Mouse (Mus musculus): Measurements from ENCODE around the gene 1700029F12Rik. TPM values are rescaled to one million over a fixed set of nuclear protein-coding genes. Genes with fewer than 3 reads are reported as not detected.
"Not testable (repeated sequence)": the region's sequence is repeated elsewhere in the genome, so short reads cannot be mapped to it uniquely, and the experiment has no call there.

Gene 1700029F12Rik
- polyA plus RNA-seq, 1 experiment from 2014 or later, result not detected

GRCm38 (mm10) chr13:97067691-97068090 is 33.5 kb upstream of the 1700029F12Rik start:
- no peaks in the 10 kb centered on the region for H3K36me3 ChIP-seq (ENCODE audit: control insufficient read depth, insufficient read depth, low read length)
- no peak overlapping the region for H3K27ac ChIP-seq (ENCODE audit: low read depth, low read length)
- ATAC-seq (ENCODE audit: low read depth), result no peak
- H3K9ac ChIP-seq (replicated peaks; ENCODE audit: low read depth, low read length), result no peak overlapping the region
- H3K4me3 ChIP-seq (ENCODE audit: low read depth, low read length), result no peak overlapping the region
- no peaks in the 10 kb centered on the region for H3K9me3 ChIP-seq (ENCODE audit: control insufficient read depth, low read length)
- H3K27me3 ChIP-seq (ENCODE audit: control insufficient read depth, insufficient read depth, low read length), result no peaks in the 10 kb centered on the region; the same call in 1 of the 2 replicates
- no peaks in the 10 kb centered on the region for H3K4me1 ChIP-seq (ENCODE audit: control insufficient read depth, insufficient read depth, low read length)
- 14% methylated on average over 6 of the region's 6 CpGs for WGBS
- no peak overlapping the region for H3K4me2 ChIP-seq (ENCODE audit: low read depth, low read length)

DNA sequence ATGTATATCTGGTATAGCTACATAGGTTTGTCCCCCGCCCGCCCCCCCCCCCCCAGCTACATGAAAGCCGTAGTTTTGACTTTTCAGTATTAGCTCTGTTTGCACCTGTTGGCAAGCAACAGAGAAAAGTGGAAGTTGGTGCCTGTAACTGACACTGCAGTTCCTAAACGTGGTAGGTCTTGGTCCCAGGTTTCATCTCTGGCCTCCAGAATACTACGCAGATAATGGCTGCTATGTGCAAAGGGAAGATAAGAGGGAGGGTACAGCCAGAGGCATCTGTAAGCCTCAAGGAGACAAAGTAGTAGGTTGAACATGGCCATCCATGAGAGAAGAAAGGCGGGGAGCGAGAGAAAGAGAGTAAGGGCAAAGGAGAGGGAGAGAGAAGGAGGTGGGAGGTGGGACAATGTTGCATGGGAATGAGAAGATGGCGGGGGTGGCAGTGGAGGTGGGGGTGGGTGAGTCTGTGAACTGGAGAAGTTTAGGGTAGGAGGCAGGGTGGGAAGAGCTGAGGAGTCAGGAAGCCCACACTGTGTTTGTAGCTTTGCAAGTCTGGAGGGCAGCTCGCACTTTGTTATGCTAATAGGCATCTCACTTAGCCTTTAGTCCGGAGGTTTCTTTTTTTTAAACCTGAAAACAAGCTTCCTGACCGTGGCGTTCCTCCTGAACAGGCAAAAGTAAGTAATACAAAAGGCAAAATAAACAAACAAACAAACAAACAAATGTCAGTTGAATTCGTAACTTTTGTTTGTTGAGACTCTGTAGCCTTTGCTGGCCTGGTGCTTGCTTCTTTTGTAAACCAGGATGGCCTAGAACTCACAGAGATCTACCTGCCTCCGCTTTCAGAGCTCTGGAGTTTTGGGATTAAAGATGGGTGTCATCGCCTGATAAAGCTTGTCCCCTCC is 32.7 kb upstream of the 1700029F12Rik start, which contains the start of gene Fam169a:
Fam169a (plus strand) TSS at position 638 of the 902 bp plus-strand sequence.
- no peak for ATAC-seq (ENCODE audit: low read depth)
- Histone ChIP-seq H3K4me3 (ENCODE audit: low read depth, low read length) (no peak within 1 kb of the TSS), H3K36me3 (ENCODE audit: control insufficient read depth, insufficient read depth, low read length) (no peaks in the 10 kb centered on the region), H3K4me1 (ENCODE audit: control insufficient read depth, insufficient read depth, low read length) (no peaks in the 10 kb centered on the region), H3K4me2 (ENCODE audit: low read depth, low read length) (no peak within 1 kb of the TSS), H3K9ac (replicated peaks; ENCODE audit: low read depth, low read length) (no peak within 1 kb of the TSS), H3K27ac (ENCODE audit: low read depth, low read length) (no peak within 1 kb of the TSS), H3K9me3 (ENCODE audit: control insufficient read depth, low read length) (no peaks in the 10 kb centered on the region), H3K27me3 (ENCODE audit: control insufficient read depth, insufficient read depth, low read length) (no peaks in the 10 kb centered on the region; the same call in 1 of the 2 replicates)
- 44% methylated on average over 15 of the region's 15 CpGs for WGBS

DNA sequence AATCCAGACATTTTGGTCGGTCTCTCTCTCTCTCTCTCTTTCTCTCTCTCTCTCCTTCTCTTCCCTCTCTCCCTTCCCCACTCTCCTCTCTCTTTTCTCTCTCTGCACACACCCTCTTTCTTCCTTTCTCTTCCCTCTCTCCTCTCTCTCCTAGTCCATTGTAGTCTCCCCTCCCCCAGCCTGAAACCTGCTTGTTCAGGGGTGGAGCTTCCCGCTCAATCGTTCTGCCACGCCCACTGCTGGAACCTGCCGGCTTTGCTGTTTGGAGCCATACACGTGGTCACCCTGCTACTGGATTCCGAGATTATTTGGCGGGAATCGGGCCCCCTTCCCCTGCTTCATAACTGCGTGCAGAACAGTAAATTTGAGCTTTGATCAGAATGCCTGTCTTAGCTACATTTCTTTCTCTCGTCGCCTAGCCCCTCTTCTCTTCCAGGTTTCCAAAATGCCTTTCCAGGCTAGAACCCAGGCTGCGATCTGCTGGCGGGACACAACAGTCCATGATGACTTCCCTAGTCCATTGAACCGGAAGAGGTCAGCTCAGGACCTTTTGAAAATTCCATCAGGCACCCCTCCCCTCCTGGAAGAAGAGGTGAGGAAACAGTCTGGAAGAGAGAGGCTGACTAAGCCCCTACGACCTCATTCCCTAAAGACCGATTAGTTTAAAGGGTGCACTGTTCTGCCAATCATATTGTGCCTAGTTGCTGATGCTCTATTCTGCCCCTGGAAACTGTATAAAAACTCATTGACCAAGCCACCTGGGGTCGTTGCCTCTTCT is 30.9 kb upstream of the 1700029F12Rik start:
- not testable (repeated sequence) for H3K9me3 ChIP-seq (ENCODE audit: control insufficient read depth, low read length); H3K36me3 ChIP-seq (ENCODE audit: control insufficient read depth, insufficient read depth, low read length); H3K4me1 ChIP-seq (ENCODE audit: control insufficient read depth, insufficient read depth, low read length); H3K27ac ChIP-seq (ENCODE audit: low read depth, low read length); H3K27me3 ChIP-seq (ENCODE audit: control insufficient read depth, insufficient read depth, low read length); H3K4me3 ChIP-seq (ENCODE audit: low read depth, low read length); H3K9ac ChIP-seq (replicated peaks; ENCODE audit: low read depth, low read length); H3K4me2 ChIP-seq (ENCODE audit: low read depth, low read length); ATAC-seq (ENCODE audit: low read depth)
- WGBS, result 41% methylated on average over 18 of the region's 18 CpGs

DNA sequence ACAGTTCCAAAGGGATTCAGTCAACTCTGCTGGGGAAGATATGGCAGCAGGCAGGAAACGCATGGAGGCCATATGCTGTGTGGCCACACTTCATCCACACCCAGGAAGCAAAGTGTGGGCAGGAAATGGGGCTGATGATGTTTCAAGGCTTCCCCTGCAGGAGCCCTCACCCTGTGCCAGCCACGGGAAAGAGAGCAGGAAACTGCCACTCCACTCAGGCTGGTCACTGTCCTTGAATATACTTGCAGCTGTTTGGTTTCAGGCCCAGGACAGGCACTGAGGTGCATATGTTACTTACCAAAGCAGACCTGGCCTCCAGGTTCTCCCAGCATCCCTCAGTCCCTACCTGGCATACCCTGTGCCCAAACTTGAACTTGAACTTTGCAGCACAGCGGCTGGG is 30.3 kb upstream of the 1700029F12Rik start:
- Histone ChIP-seq H3K4me3 (ENCODE audit: low read depth, low read length) (no peak overlapping the region), H3K4me1 (ENCODE audit: control insufficient read depth, insufficient read depth, low read length) (no peaks in the 10 kb centered on the region), H3K27ac (ENCODE audit: low read depth, low read length) (no peak overlapping the region), H3K27me3 (ENCODE audit: control insufficient read depth, insufficient read depth, low read length) (no peaks in the 10 kb centered on the region), H3K9ac (replicated peaks; ENCODE audit: low read depth, low read length) (no peak overlapping the region), H3K4me2 (ENCODE audit: low read depth, low read length) (no peak overlapping the region), H3K36me3 (ENCODE audit: control insufficient read depth, insufficient read depth, low read length) (no peaks in the 10 kb centered on the region), H3K9me3 (ENCODE audit: control insufficient read depth, low read length) (no peaks in the 10 kb centered on the region)
- 62% methylated on average over 3 of the region's 3 CpGs for WGBS
- ATAC-seq (ENCODE audit: low read depth), result no peak

GRCm38 (mm10) chr13:97063431-97063830 is 29.3 kb upstream of the 1700029F12Rik start:
- Histone ChIP-seq H3K4me2 (ENCODE audit: low read depth, low read length) (no peak overlapping the region), H3K9me3 (ENCODE audit: control insufficient read depth, low read length) (no peaks in the 10 kb centered on the region), H3K27ac (ENCODE audit: low read depth, low read length) (no peak overlapping the region), H3K36me3 (ENCODE audit: control insufficient read depth, insufficient read depth, low read length) (no peaks in the 10 kb centered on the region), H3K9ac (replicated peaks; ENCODE audit: low read depth, low read length) (no peak overlapping the region), H3K27me3 (ENCODE audit: control insufficient read depth, insufficient read depth, low read length) (no peaks in the 10 kb centered on the region), H3K4me3 (ENCODE audit: low read depth, low read length) (no peak overlapping the region), H3K4me1 (ENCODE audit: control insufficient read depth, insufficient read depth, low read length) (no peaks in the 10 kb centered on the region)
- ATAC-seq (ENCODE audit: low read depth), result no peak
- 68% methylated on average over 2 of the region's 2 CpGs for WGBS

DNA sequence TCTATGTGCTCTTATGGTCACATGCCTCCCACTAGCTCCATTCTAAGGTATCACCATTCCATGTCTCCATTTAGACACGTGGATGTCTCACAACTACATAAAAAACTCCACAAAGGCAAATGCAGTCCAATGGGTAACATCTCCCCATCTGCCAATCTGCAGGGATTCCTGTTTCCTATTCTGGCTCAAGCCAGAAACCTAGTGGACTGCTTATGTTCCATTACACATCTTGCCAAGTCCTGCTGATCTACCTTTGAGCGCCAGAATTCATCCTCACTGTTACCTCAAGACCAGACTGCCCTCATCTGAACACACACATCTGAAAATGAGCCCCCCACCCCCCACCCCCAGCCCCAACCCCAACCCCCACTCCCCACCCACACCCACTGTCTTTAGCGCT is 28.0 kb upstream of the 1700029F12Rik start:
- no peak overlapping the region for H3K9ac ChIP-seq (replicated peaks; ENCODE audit: low read depth, low read length)
- no peaks in the 10 kb centered on the region for H3K36me3 ChIP-seq (ENCODE audit: control insufficient read depth, insufficient read depth, low read length)
- H3K9me3 ChIP-seq (ENCODE audit: control insufficient read depth, low read length), result no peaks in the 10 kb centered on the region
- WGBS, result 93% methylated on average over 3 of the region's 3 CpGs
- H3K27ac ChIP-seq (ENCODE audit: low read depth, low read length), result no peak overlapping the region
- no peak overlapping the region for H3K4me3 ChIP-seq (ENCODE audit: low read depth, low read length)
- H3K27me3 ChIP-seq (ENCODE audit: control insufficient read depth, insufficient read depth, low read length), result no peaks in the 10 kb centered on the region
- ATAC-seq (ENCODE audit: low read depth), result no peak
- no peak overlapping the region for H3K4me2 ChIP-seq (ENCODE audit: low read depth, low read length)
- H3K4me1 ChIP-seq (ENCODE audit: control insufficient read depth, insufficient read depth, low read length), result no peaks in the 10 kb centered on the region

DNA sequence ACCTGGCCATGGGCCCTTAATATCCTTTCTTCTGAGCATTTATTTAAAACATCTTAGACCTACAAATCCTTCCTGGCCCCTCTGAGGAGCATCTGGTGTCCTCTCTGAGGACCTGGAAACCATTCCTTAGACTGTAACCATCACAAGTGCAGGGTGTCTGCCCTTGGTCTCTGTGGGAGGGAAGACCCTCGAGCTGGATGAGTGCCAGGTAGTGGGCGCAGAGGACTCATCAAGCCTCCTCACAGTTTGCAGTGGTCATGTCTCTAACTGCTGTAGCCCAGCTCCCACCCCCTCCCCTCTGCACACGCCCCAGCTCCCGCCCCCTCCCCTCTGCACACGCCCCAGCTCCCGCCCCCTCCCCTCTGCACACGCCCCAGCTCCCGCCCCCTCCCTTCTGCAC is 26.2 kb upstream of the 1700029F12Rik start:
- ATAC-seq (ENCODE audit: low read depth), result no peak
- no peaks in the 10 kb centered on the region for H3K36me3 ChIP-seq (ENCODE audit: control insufficient read depth, insufficient read depth, low read length)
- H3K4me2 ChIP-seq (ENCODE audit: low read depth, low read length), result no peak overlapping the region
- H3K9ac ChIP-seq (replicated peaks; ENCODE audit: low read depth, low read length), result no peak overlapping the region
- 39% methylated on average over 5 of the region's 8 CpGs for WGBS
- no peaks in the 10 kb centered on the region for H3K9me3 ChIP-seq (ENCODE audit: control insufficient read depth, low read length)
- no peak overlapping the region for H3K4me3 ChIP-seq (ENCODE audit: low read depth, low read length)
- no peak overlapping the region for H3K27ac ChIP-seq (ENCODE audit: low read depth, low read length)
- H3K27me3 ChIP-seq (ENCODE audit: control insufficient read depth, insufficient read depth, low read length), result no peaks in the 10 kb centered on the region
- no peaks in the 10 kb centered on the region for H3K4me1 ChIP-seq (ENCODE audit: control insufficient read depth, insufficient read depth, low read length)

GRCm38 (mm10) chr13:97059746-97060145 is 25.6 kb upstream of the 1700029F12Rik start:
- Histone ChIP-seq H3K4me2 (ENCODE audit: low read depth, low read length) (no peak overlapping the region), H3K9ac (replicated peaks; ENCODE audit: low read depth, low read length) (no peak overlapping the region), H3K9me3 (ENCODE audit: control insufficient read depth, low read length) (no peaks in the 10 kb centered on the region), H3K27ac (ENCODE audit: low read depth, low read length) (no peak overlapping the region), H3K4me1 (ENCODE audit: control insufficient read depth, insufficient read depth, low read length) (no peaks in the 10 kb centered on the region), H3K27me3 (ENCODE audit: control insufficient read depth, insufficient read depth, low read length) (no peaks in the 10 kb centered on the region), H3K4me3 (ENCODE audit: low read depth, low read length) (no peak overlapping the region), H3K36me3 (ENCODE audit: control insufficient read depth, insufficient read depth, low read length) (no peaks in the 10 kb centered on the region)
- WGBS, result 94% methylated on average over 6 of the region's 6 CpGs
- ATAC-seq (ENCODE audit: low read depth), result no peak

DNA sequence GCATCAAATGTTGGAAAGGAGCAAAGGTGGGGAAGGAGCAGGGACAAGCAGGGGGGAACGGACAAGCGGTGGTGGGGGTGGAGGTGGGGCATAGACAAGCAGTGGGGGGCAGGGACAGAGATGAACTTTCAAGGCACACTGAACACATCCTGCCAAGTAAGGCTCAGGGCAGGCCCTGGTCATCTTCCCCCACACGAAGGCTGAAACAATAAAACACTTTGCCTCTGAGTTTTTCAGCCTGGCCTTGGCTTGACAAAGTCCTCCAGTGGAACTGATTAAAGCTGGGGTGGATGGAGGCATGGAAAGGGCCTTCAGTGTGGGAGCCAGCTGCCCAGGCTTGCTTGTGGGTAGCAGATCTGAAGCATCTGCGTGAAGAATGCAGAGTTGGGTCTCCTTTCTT is 23.7 kb upstream of the 1700029F12Rik start:
- no peak for ATAC-seq (ENCODE audit: low read depth)
- 65% methylated on average over 4 of the region's 4 CpGs for WGBS

More for the DNA sequence above, 23.7 kb upstream of the 1700029F12Rik start:
- Histone ChIP-seq H3K36me3 (ENCODE audit: control insufficient read depth, insufficient read depth, low read length) (no peaks in the 10 kb centered on the region), H3K9me3 (ENCODE audit: control insufficient read depth, low read length) (no peaks in the 10 kb centered on the region), H3K9ac (replicated peaks; ENCODE audit: low read depth, low read length) (no peak overlapping the region), H3K4me2 (ENCODE audit: low read depth, low read length) (no peak overlapping the region), H3K4me1 (ENCODE audit: control insufficient read depth, insufficient read depth, low read length) (no peaks in the 10 kb centered on the region), H3K27ac (ENCODE audit: low read depth, low read length) (no peak overlapping the region), H3K27me3 (ENCODE audit: control insufficient read depth, insufficient read depth, low read length) (no peaks in the 10 kb centered on the region), H3K4me3 (ENCODE audit: low read depth, low read length) (no peak overlapping the region)

Data from neural tube, embryonic 14.5 days (tissue).